Mouse (Mus musculus): ENCODE measurements around the gene Tmem234.

The Tmem234 gene

DNA sequence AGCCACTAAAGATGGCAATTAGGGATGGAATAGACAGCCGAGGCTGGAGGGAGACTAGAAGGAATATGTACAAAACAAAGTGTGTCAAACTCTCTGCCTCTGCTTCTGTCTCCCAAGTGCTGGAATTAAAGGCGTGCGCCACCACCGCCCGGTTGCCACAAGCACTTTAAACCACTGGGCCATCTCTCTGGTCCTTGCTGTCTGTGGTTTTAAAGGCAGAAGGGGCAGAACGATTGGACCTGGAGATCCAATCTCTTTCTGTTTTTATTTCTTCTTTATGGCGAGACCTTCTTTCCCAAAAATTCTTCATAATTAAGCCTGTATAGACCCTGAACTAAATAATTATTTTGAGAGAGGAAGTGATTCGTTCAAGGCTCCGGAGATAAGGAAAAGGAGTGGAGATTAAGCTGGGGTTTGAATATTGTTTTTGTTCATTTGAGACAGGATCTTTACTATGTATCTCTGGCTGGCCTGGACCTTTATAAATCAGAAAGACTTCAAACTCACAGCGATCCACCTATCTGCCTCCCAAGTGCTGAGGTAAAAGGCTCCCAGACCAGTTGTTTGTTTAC, 72.5 kb downstream of the Tmem234 start:
- DNase-seq: no peak
